Comparison of ENCODE assay signal across 9 mouse cellular contexts in genomic region chr3:103438791-103439354, GRCm38 (mm10).
DNase-seq lines count a peak whose midpoint lies in the region; ATAC-seq lines count a peak whose summit lies in the region.
"Had no signal": no experiment of that assay in that cellular context is flagged by ENCODE, and none has a peak within 500 bp of the region (broad histone marks: within the 10 kb centered on the region; RNA-seq: fewer than 3 reads in every experiment).

No protein-coding gene starts in this region.

- no peaks in the 10 kb centered on the region for H3K36me3 ChIP-seq in limb, embryonic 10.5 days
- H3K36me3 ChIP-seq in neural tube, embryonic 11.5 days (ENCODE audit: control insufficient read depth, insufficient read depth, low read length), result no peaks in the 10 kb centered on the region
- H3K36me3 ChIP-seq: limb, embryonic 13.5 days had no signal

- 57% methylated on average over 12 of the region's 12 CpGs for WGBS in limb, embryonic 10.5 days
- 46% methylated on average over 12 of the region's 12 CpGs for WGBS in neural tube, embryonic 11.5 days

- no peak overlapping the region for H3K27ac ChIP-seq in limb, embryonic 10.5 days
- no peak overlapping the region for H3K27ac ChIP-seq in neural tube, embryonic 11.5 days (ENCODE audit: low read depth, low read length)
- H3K27ac ChIP-seq: limb, embryonic 13.5 days had no signal

- H3K9me3 ChIP-seq in limb, embryonic 10.5 days (replicated peaks), result no peaks in the 10 kb centered on the region
- no peaks in the 10 kb centered on the region for H3K9me3 ChIP-seq in neural tube, embryonic 11.5 days (ENCODE audit: control insufficient read depth, low read length)

- no peak overlapping the region for H3K4me2 ChIP-seq in neural tube, embryonic 11.5 days (ENCODE audit: low read depth)
- H3K4me2 ChIP-seq: limb, embryonic 13.5 days had no signal

- DNase-seq in left cerebral cortex, adult 18-20 months (ENCODE audit: low spot score in 2 of 2), result peak; percentile 54 to 57
- DNase-seq in left cerebral cortex, adult 11 months (ENCODE audit: low spot score), result no peak
- DNase-seq in adrenal gland, adult 2 months, result peak; percentile 66
- DNase-seq in embryo, embryonic 9.5 days (ENCODE audit: extremely low spot score), result peak; percentile 61
- peak; percentile 64 for DNase-seq in limb, embryonic 10.5 days (ENCODE audit: low spot score)
- peak; percentile 76 for DNase-seq in neural tube, embryonic 11.5 days (ENCODE audit: low spot score)
- peak; percentile 63 to 73 for DNase-seq in thymus, postnatal 10 days (ENCODE audit: low spot score in 2 of 2)

- no peak overlapping the region for H3K4me3 ChIP-seq in limb, embryonic 10.5 days
- no peak overlapping the region for H3K4me3 ChIP-seq in neural tube, embryonic 11.5 days (ENCODE audit: low read depth, low read length)
- H3K4me3 ChIP-seq: limb, embryonic 13.5 days had no signal

- peak; percentile 67 to 69; a peak in 3 of 4 replicates for ATAC-seq in hematopoietic stem cell, adult 5-6 weeks (replicated peaks in 1 of 2; ENCODE audit: insufficient read depth in 1 of 2, low FRiP score in 2 of 2, low TSS enrichment in 1 of 2, low read depth in 1 of 2, poor library complexity in 2 of 2, severe bottlenecking in 2 of 2)
- no peak for ATAC-seq in neural tube, embryonic 11.5 days (ENCODE audit: insufficient read depth, low FRiP score, low TSS enrichment)

- H3K4me1 ChIP-seq in limb, embryonic 10.5 days, result peaks cover 27% of the 10 kb centered on the region
- no peaks in the 10 kb centered on the region for H3K4me1 ChIP-seq in neural tube, embryonic 11.5 days (ENCODE audit: control insufficient read depth, insufficient read depth, low read length)

- no peak overlapping the region for H3K9ac ChIP-seq in neural tube, embryonic 11.5 days (ENCODE audit: low read length)
- H3K9ac ChIP-seq: limb, embryonic 13.5 days had no signal

- no peaks in the 10 kb centered on the region for H3K27me3 ChIP-seq in limb, embryonic 10.5 days (ENCODE audit: low read depth, poor library complexity, severe bottlenecking)
- H3K27me3 ChIP-seq in neural tube, embryonic 11.5 days (ENCODE audit: control insufficient read depth, insufficient read depth, low read length), result no peaks in the 10 kb centered on the region
- H3K27me3 ChIP-seq: limb, embryonic 13.5 days had no signal
